Mouse (Mus musculus) adipocyte (in vitro differentiated cells): ENCODE results near the gene Mettl8.

ENCODE experiments used
- DNase-seq: peaks from one replicate; pipeline ENCODE4 v3.0.0-alpha.2; 2016; ENCODE audit warnings: low spot score

The Mettl8 gene

DNA sequence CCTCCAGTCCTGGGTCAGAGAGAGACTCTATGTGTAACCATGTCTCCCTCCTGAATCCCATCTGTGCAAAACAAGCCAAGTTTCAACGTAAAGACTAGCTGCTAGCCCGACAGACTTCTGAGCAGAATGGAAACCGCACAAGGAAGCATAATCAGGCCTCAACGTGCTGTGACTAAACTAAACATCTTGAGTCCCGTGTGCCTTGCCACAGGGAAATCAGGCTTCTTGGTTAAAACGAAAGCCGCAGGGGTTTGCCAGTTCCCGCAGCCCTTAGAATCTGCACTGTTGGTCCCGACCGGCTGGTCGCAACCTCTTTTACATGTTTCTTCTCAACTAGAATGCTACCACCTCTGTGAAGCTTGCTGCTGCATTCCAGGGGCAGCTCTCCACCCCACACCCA, 125.7 kb downstream of the Mettl8 start:
- no peak for DNase-seq

DNA sequence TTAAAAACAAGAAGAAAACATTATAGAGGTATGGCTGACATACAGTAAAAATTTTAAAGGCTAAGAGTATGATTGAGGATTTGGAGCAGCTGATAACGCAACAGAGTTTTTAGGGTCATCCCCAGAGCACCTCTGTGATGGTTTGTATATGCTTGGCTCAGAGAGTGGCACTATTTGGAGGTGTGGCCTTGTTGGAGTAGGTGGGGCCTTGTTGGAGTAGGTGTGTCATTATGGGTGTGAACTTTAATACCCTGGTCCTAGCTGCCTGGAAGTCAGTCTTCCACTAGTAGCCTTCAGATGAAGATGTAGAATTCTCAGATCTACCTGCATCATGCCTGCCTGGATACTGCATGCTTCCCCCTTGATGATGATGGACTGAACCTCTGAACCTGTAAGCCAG, 131.3 kb downstream of the Mettl8 start:
- no peak for DNase-seq

DNA sequence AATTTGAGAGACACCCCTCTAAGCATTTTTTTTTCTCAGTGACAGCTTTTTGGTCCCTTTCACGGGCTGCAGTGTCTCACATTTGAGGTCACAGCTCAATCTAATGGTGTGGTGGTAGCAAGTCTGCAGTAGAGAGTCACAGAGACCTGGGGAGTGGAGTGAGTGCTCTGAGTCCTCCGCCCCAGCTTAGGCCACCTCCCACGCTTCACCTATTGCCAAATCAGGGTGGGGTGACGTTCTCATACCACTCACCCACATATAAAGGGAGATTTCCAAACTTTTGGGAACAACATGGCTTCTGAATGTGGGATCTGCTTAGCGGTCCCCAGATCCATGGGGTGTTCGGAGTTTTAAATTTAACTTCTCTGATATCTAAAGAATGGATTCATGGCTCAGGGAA, 132.6 kb downstream of the Mettl8 start:
- DNase-seq: no peak

DNA sequence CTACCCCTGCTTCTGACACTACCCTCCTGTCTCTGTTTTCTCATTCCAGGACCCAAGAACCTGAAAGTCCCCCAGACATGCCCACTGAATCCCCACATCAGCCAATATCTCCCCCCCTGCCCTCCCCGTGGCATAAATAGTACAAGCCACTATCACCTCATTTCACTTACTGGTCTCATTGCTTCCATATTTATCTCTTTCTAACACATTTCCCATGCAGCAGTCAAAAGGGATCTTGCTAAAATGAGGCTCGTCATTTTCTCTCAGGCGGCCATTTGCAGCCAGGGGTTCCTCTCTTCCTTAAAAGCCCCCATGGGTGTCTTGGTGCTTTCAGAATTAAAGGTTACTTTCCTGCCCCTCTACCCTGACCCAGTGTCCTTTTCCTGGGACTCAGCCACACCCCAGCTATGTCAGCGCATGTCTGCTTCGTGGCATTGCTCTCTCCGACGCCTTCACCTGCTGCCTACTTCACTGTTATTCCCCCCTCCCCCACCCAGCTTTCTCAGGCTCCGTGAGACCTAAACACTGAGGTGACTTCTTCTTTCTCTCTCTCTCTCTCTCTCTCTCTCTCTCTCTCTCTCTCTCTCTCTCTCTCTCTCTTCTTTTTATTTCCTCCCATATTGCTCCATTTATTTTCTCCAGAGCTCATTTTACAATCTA, 134.3 kb downstream of the Mettl8 start:
- DNase-seq: no peak

DNA sequence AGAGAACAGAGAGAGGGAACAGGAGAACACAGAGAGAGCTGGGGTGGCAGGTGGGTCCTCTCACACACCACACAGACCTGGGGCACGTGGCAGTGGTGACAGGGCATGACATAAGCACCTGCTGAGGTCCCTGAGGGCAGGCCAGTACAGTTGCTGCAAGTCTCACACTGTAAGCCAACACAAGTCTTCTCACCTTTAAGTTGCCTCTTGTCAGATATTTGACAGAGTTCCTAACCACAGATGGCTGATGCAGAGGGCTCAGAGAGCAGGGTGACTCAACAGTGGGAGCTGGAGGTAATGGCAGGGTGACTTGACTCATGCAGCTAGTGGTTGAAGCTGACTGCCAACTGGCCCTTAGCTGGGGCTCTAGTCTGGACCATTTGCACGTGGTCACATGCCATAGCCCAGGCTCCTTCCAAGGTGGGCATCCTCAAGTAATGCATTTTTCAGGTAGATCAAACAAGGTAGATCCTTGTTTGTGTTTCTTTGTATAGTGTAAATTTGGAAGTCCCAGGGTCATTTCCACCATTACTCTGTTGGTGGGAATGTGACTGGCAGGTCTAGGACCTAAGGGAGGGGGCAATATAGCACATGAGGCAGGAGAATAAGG, 135.4 kb downstream of the Mettl8 start:
- no peak for DNase-seq

DNA sequence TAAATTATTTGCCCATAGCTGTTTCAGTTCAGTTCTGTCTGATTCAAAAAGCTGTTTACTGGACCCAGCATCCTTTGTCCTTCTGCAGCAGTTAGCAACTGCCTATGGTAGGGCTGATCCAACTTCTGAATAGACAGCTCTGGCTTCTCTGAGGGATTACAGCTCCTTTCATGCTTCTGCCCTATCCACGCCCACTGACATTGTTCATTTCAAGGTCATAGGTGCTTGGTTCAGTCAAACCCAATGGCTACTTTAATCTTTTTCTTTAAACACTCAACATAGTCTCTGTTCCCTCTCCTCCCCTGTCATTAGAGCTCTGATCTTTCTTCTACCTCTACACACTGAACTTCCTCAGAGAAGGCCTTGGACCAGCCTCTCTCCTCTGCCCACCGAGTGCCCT, 136.9 kb downstream of the Mettl8 start:
- DNase-seq: no peak
